Mouse (Mus musculus) midbrain, embryonic 11.5 days (tissue): ENCODE results near the gene Anapc15. TPM values are rescaled to one million over a fixed set of nuclear protein-coding genes. Genes with fewer than 3 reads are reported as not detected.

Experiments used
- ATAC-seq: fragments of 200-750 bp; cut with Nextera tagmentation; 2 replicates; pipeline ENCODE4 v1.8.0; 2017; ENCODE audit warnings: moderate TSS enrichment, moderate library complexity; ENCODE audit not compliant: low FRiP score
- DNase-seq: peaks from one replicate; pipeline ENCODE4 v3.0.0; 2015; ENCODE audit warnings: low spot score; ENCODE audit errors: missing footprints
- H3K27ac ChIP-seq: fragments of 300-500 bp; sonication (generic); 2 replicates; pipeline ENCODE4 v1.5.1; 2014; ENCODE audit warnings: low read depth, low read length
- H3K27me3 ChIP-seq: fragments of 300-500 bp; sonication (generic); 2 replicates; pipeline ENCODE4 v1.6.1; 2014; ENCODE audit warnings: mild to moderate bottlenecking, low read length, moderate library complexity, mixed read lengths; ENCODE audit not compliant: control insufficient read depth, insufficient read depth
- H3K36me3 ChIP-seq: fragments of 300-500 bp; sonication (generic); 2 replicates; pipeline ENCODE4 v1.6.1; 2014; ENCODE audit warnings: mild to moderate bottlenecking, low read length, moderate library complexity, mixed read lengths; ENCODE audit not compliant: control insufficient read depth, insufficient read depth
- H3K4me1 ChIP-seq: fragments of 300-500 bp; sonication (generic); 2 replicates; pipeline ENCODE4 v1.6.1; 2014; ENCODE audit warnings: low read length; ENCODE audit not compliant: control insufficient read depth, insufficient read depth
- H3K4me2 ChIP-seq: fragments of 300-500 bp; sonication (generic); 2 replicates; pipeline ENCODE4 v1.6.1; 2014; ENCODE audit warnings: mild to moderate bottlenecking, moderate library complexity
- H3K4me3 ChIP-seq: fragments of 300-500 bp; sonication (generic); 2 replicates; pipeline ENCODE4 v1.5.1; 2014; ENCODE audit warnings: low read depth, low read length
- H3K9ac ChIP-seq: fragments of 300-500 bp; sonication (generic); 2 replicates; pipeline ENCODE4 v1.6.1; 2014; ENCODE audit warnings: low read length
- H3K9me3 ChIP-seq: fragments of 300-500 bp; sonication (generic); 2 replicates; pipeline ENCODE4 v1.6.1; 2016; ENCODE audit warnings: low read length; ENCODE audit not compliant: control insufficient read depth
- WGBS: fragments of 180-500 bp; shearing (Covaris S2); extraction: QIAGEN DNeasy Blood & Tissue Kit; methylation state at CpG from one replicate; pipeline ENCODE4 v1.1.7; 2014; 5-methylcytosine and 5-hydroxymethylcytosine counted together
- polyA plus RNA-seq: library from polyadenylated mRNA; unstranded; fragments of >200 nt; fragmentation: Nextera tagmentation; extraction: Ambion mirVana; gene quantifications from 2 replicates; pipeline ENCODE4 v1.2.1, GENCODE M21; 2014

Gene Anapc15
- polyA plus RNA-seq, 1 experiment from 2014 or later: 80.6 TPM

- H3K4me2 ChIP-seq: no peak overlapping the region
- no peak for ATAC-seq
- no peaks in the 10 kb centered on the region for H3K36me3 ChIP-seq
- 75% methylated on average over 3 of the region's 3 CpGs for WGBS
- no peak for DNase-seq
- no peak overlapping the region for H3K9ac ChIP-seq
- H3K4me1 ChIP-seq: no peaks in the 10 kb centered on the region
- no peak overlapping the region for H3K27ac ChIP-seq
- no peaks in the 10 kb centered on the region for H3K9me3 ChIP-seq
- H3K4me3 ChIP-seq: no peak overlapping the region
- H3K27me3 ChIP-seq: no peaks in the 10 kb centered on the region
These were observed 1.2 kb upstream of the Anapc15 start for GRCm38 (mm10) chr7:101862291-101862690.

GRCm38 (mm10) chr7:101866491-101867265 lies 3.2 kb downstream of the Anapc15 start:
- Histone ChIP-seq H3K9me3 (no peaks in the 10 kb centered on the region), H3K9ac (no peak overlapping the region), H3K27me3 (no peaks in the 10 kb centered on the region), H3K4me1 (peaks cover 9% of the 10 kb centered on the region; the same call in 1 of the 2 replicates), H3K36me3 (no peaks in the 10 kb centered on the region), H3K4me3 (no peak overlapping the region), H3K27ac (no peak overlapping the region), H3K4me2 (no peak overlapping the region)
- ATAC-seq (no peak), DNase-seq (no peak)
- 79% methylated on average over 11 of the region's 11 CpGs for WGBS

DNA sequence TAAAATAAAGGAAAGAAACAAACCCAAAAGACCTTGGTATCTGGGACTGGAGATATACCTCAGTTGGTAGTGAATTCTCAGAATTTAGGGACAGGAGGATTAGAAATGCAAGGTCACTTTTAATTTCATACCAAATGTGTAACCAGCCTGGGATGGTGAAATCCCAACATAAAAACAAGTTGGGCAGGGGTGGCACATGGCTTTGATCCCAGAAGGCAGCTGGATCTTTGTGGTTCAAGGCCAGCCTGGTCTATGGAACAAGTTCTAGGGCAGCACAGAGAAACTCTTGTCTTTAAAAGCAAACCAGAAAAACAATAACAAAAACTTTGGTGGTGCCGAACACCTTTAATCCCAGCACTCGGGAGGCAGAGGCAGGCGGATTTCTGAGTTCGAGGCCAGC lies 4.0 kb downstream of the Anapc15 start:
- H3K9me3 ChIP-seq: no peaks in the 10 kb centered on the region
- H3K36me3 ChIP-seq: no peaks in the 10 kb centered on the region
- DNase-seq: no peak
- no peak overlapping the region for H3K4me3 ChIP-seq
- no peaks in the 10 kb centered on the region for H3K27me3 ChIP-seq
- H3K4me2 ChIP-seq: no peak overlapping the region
- WGBS: 98% methylated on average over 4 of the region's 4 CpGs
- H3K4me1 ChIP-seq: peaks cover 9% of the 10 kb centered on the region; the same call in 1 of the 2 replicates
- H3K27ac ChIP-seq: no peak overlapping the region
- no peak overlapping the region for H3K9ac ChIP-seq
- no peak for ATAC-seq

- H3K27me3 ChIP-seq: no peaks in the 10 kb centered on the region
- H3K27ac ChIP-seq: peak overlapping the region; percentile 56
- H3K4me2 ChIP-seq: no peak overlapping the region
- ATAC-seq (peak; percentile 67), DNase-seq (no peak)
- no peaks in the 10 kb centered on the region for H3K36me3 ChIP-seq
- H3K4me3 ChIP-seq: no peak overlapping the region
- no peaks in the 10 kb centered on the region for H3K9me3 ChIP-seq
- peaks cover 9% of the 10 kb centered on the region; the same call in 1 of the 2 replicates for H3K4me1 ChIP-seq
- peak overlapping the region; percentile 18; the same call in 1 of the 2 replicates for H3K9ac ChIP-seq
- 34% methylated on average over 13 of the region's 13 CpGs for WGBS
These were observed 5.0 kb downstream of the Anapc15 start for GRCm38 (mm10) chr7:101868241-101869162.

GRCm38 (mm10) chr7:101869163-101869500 lies 5.6 kb downstream of the Anapc15 start:
- no peak overlapping the region for H3K4me3 ChIP-seq
- no peaks in the 10 kb centered on the region for H3K27me3 ChIP-seq
- H3K36me3 ChIP-seq: no peaks in the 10 kb centered on the region
- H3K9ac ChIP-seq: peak overlapping the region; percentile 18; the same call in 1 of the 2 replicates
- peak; percentile 59 for ATAC-seq
- peaks cover 9% of the 10 kb centered on the region; the same call in 1 of the 2 replicates for H3K4me1 ChIP-seq
- no peaks in the 10 kb centered on the region for H3K9me3 ChIP-seq
- peak; percentile 91 for DNase-seq
- 25% methylated on average over 7 of the region's 7 CpGs for WGBS
- H3K27ac ChIP-seq: peak overlapping the region; percentile 56
- H3K4me2 ChIP-seq: no peak overlapping the region

DNA sequence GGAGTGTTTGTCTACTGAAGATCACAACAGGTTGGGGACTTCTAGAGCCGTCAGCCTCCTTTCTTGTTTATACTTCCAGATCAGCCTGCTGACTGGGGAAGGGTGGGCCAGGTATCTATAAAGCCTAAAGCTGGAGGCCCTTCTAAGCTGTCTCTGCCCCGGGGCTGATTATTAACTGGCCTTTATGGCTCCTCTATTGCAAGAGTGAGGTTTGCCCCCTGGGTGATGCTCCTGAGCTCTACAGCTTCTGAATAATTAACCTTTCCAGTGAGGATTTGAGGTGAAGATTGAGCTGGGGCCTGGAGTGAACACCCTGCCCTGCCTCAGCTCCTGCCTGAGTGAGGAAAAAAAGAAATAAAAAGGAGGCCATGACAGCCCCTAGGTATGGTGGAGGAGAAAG lies 7.1 kb downstream of the Anapc15 start, which contains the start of gene Folr1:
Gene Folr1 (minus strand): TSS at position 160 of the 400 bp plus-strand sequence.
- H3K9ac ChIP-seq: no peak within 1 kb of the TSS
- DNase-seq: no peak
- no peaks in the 10 kb centered on the region for H3K9me3 ChIP-seq
- H3K4me2 ChIP-seq: no peak within 1 kb of the TSS
- 85% methylated on average over 2 of the region's 2 CpGs for WGBS
- ATAC-seq: no peak
- H3K4me3 ChIP-seq: no peak within 1 kb of the TSS
- H3K27me3 ChIP-seq: no peaks in the 10 kb centered on the region
- H3K4me1 ChIP-seq: peaks cover 9% of the 10 kb centered on the region; the same call in 1 of the 2 replicates
- H3K27ac ChIP-seq: no peak within 1 kb of the TSS
- no peaks in the 10 kb centered on the region for H3K36me3 ChIP-seq

GRCm38 (mm10) chr7:101871296-101871695 lies 7.8 kb downstream of the Anapc15 start:
- Histone ChIP-seq H3K36me3 (no peaks in the 10 kb centered on the region), H3K9me3 (no peaks in the 10 kb centered on the region), H3K27me3 (no peaks in the 10 kb centered on the region), H3K9ac (no peak overlapping the region), H3K27ac (no peak overlapping the region), H3K4me1 (peaks cover 9% of the 10 kb centered on the region; the same call in 1 of the 2 replicates), H3K4me2 (no peak overlapping the region), H3K4me3 (no peak overlapping the region)
- 88% methylated on average over 3 of the region's 3 CpGs for WGBS
- ATAC-seq (no peak), DNase-seq (no peak)

- ATAC-seq (no peak), DNase-seq (no peak)
- no peaks in the 10 kb centered on the region for H3K36me3 ChIP-seq
- H3K4me2 ChIP-seq: no peak overlapping the region
- no peaks in the 10 kb centered on the region for H3K4me1 ChIP-seq
- 85% methylated on average over 1 of the region's 1 CpGs for WGBS
- H3K27me3 ChIP-seq: no peaks in the 10 kb centered on the region
- no peaks in the 10 kb centered on the region for H3K9me3 ChIP-seq
- H3K9ac ChIP-seq: no peak overlapping the region
- H3K4me3 ChIP-seq: no peak overlapping the region
- H3K27ac ChIP-seq: no peak overlapping the region
These were observed 12.5 kb downstream of the Anapc15 start for GRCm38 (mm10) chr7:101875978-101876377.

DNA sequence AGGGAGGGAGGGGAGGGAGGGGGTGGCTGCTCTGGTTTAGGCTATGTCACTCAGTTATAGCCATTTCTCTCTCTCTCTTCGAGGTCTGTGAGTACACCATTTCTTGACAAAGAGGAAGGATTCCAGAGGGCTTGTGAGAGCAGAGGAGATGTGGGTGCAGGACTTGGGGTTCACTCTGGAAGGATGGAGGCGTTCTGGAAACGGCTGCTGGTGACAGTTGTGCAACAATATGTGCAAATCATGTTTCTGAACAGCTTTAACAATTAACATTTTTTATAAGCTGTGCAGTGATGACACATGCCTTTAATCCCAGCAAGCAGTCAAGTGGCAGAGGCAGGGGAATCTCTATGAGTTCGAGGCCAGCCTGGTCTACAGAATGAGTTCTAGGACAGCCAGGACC lies 17.3 kb downstream of the Anapc15 start:
- H3K9ac ChIP-seq: no peak overlapping the region
- no peak for ATAC-seq
- no peaks in the 10 kb centered on the region for H3K36me3 ChIP-seq
- no peak overlapping the region for H3K27ac ChIP-seq
- no peak overlapping the region for H3K4me3 ChIP-seq
- DNase-seq: no peak
- H3K4me1 ChIP-seq: no peaks in the 10 kb centered on the region
- 76% methylated on average over 4 of the region's 4 CpGs for WGBS
- H3K27me3 ChIP-seq: no peaks in the 10 kb centered on the region
- H3K4me2 ChIP-seq: no peak overlapping the region
- no peaks in the 10 kb centered on the region for H3K9me3 ChIP-seq
